Mouse (Mus musculus) v-Abl transformed pro-B cells (cell line): Measurements from ENCODE around the gene U2af1.

ENCODE experiments used
- in situ Hi-C, 2 experiments: fragments of 400-800 bp; cut with MboI; formaldehyde crosslinking; loops; one replicate each; pipeline ENCODE4 v1.15.1; 2025; ENCODE audit not compliant: unreplicated experiment in 2 of 2

U2af1 gene

GRCm38 (mm10) chr17:31634896-31635295 lies 23.8 kb downstream of the U2af1 start:
- in situ Hi-C loops: no loop called here

DNA sequence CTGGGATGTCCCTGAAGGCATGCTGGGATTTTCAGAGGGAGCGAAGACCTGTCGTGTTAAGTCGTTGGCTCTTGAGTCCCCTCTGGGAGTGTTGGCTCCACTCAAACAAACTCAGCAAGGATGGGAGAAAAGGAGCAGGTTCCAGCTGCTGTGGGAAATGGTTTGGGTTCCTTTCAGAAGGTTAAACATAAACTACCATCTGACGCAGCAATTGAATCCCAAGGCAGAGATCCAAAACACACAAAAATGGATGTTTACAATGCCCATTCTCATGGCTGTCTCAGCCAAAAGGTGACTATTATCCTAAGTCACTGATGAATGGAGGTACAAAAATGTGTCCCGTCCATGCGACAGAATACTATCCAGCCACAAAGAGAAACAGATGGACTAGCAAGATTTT lies 25.7 kb downstream of the U2af1 start:
- in situ Hi-C loops: no loop called here

- in situ Hi-C loops: no loop called here
Observed at GRCm38 (mm10) chr17:31631081-31631800, 27.5 kb downstream of the U2af1 start.

DNA sequence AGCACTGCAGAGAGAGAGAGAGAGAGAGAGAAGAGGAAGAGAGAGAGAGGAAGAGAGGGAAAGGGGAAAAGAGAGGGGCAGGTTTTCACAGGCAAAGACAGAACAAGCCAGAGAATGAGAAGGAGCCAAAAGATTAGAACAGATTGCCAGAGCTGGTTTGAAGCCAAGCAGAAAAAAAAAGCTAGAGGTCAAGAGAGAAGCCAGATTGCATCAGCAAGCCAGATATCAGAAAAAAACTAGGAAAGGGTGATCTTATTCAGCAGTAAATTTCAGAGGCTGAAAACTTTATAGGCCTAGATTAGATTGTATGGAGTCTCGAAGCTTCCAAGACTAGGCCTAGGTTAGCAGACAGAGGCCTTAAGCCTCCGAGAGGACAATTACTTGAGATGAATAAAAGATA lies 30.7 kb downstream of the U2af1 start:
- in situ Hi-C loops: no loop called here

DNA sequence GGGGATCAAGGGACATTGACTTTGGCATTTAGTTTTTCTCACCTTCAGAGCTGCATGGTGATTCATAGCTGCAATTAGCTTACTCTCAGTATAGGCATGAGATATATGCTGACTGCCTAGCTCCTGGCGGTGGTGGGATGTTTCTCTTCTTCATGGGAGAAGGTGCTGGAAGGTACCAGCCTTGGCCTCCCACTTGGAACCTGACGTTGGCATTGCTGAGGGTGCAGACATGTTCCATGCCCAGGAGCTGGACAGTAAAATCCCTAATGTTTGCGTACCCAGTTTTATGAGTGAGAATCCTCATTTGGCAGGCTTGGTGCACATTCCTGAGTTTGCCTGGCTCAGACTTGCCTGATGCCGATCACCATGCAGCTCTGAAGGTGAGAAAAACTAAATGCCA lies 35.6 kb downstream of the U2af1 start:
- in situ Hi-C loops: loop anchor here in 1 of 2 experiments (25.0 kb wide), 1 partner anchor 636 kb away; no protein-coding TSS in a partner anchor

DNA sequence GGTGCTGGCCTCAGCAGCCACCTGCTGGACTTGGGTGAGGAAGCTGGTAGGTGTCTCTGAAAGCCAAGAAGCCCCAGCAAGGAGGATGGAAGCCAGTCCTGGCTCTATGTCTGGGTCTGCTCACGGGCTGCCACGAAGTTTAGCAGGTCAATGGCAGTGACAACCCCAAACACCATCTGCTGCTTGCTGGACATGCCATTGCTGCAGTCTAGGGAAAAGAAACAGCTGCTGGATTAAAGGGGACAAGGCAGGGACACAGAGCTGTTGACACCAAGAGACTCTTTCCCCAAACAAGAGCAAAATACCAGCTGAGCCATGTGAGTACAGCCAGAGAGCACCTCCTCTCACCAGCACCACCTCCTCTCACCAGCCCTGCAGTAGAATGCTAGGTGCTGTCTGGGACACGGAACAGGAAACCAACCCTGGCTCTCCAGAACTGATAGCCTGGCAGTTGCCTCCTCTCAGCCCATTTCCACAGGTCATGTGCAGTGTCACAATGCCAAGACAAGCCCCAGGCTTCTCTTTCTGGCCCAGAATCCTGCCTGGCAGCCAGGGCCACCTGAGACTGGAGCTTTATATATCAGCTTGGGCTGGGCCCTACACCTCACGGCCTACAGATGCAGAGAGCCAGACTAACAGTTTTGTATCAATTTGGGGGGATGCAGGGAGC lies 45.5 kb downstream of the U2af1 start:
- in situ Hi-C loops: loop anchor here in 1 of 2 experiments (25.0 kb wide), 1 partner anchor 626 kb away; no protein-coding TSS in a partner anchor

DNA sequence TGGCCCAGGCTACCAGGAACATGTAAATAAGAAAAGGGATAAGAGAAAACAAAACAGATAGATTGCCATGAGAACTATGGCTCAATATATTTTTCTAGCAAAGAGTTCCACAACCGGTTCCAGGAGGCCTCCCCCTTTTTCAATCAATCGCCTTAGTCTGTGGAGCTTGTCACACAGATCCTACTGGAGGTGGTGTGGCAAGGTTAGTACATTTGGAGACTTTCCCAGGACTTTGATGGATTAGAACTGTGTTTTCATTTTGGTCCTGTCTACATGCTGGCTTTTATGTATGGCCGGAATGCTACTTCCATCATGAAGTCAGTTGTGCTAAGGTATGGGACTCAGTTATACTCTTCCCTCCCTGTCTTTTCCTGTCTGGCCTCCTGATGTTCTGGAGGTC lies 48.8 kb downstream of the U2af1 start:
- in situ Hi-C loops: loop anchor here in 1 of 2 experiments (25.0 kb wide), 1 partner anchor 623 kb away; no protein-coding TSS in a partner anchor

DNA sequence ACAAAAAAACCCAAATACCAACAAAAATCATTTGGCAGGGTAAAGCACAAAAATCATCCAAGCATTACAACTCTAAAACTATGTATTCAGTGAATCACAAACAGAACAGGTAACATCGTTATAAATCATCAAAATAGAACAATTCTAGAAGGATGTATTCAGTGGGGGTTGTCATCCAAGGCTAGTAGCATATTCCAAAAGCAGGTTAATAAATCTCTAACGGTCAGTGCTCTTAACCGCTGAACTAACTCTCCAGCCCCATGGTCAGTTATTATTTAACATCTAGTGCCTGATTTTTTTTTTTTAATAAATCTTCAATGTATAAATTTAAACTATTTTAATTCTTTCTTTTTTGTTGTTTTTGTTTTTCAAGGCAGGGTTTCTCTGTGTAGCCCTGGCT lies 49.5 kb downstream of the U2af1 start:
- in situ Hi-C loops: loop anchor here in 1 of 2 experiments (25.0 kb wide), 1 partner anchor 622 kb away; no protein-coding TSS in a partner anchor

- in situ Hi-C loops: loop anchor here in 1 of 2 experiments (25.0 kb wide), 1 partner anchor 620 kb away; no protein-coding TSS in a partner anchor
Observed at GRCm38 (mm10) chr17:31607256-31607951, 51.3 kb downstream of the U2af1 start.

DNA sequence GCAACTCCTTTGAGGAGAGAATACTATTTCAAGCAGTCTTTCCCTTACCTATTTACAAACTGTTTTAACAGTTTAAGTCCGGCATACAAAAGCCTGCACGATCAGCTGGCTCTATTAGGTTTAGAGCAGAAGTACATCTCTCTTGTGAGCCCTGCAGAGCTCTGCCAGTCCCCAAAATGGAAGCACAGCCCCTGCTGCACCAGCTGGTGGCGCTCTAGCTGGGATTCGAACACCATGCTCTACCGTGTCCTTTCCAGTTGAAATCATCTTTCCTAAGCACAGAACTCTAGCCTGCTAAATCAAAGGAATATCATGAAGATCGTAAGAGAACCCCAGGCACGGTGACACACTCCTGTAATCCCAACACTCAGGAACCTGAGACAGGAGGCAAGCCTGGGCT lies 52.3 kb downstream of the U2af1 start:
- in situ Hi-C loops: loop anchor here in 1 of 2 experiments (25.0 kb wide), 1 partner anchor 619 kb away; no protein-coding TSS in a partner anchor

- in situ Hi-C loops: no loop called here
Observed at GRCm38 (mm10) chr17:31598593-31598992, 60.1 kb downstream of the U2af1 start.

- in situ Hi-C loops: no loop called here
Observed at GRCm38 (mm10) chr17:31597957-31598356, 60.7 kb downstream of the U2af1 start.
